In the genomic region with DNA sequence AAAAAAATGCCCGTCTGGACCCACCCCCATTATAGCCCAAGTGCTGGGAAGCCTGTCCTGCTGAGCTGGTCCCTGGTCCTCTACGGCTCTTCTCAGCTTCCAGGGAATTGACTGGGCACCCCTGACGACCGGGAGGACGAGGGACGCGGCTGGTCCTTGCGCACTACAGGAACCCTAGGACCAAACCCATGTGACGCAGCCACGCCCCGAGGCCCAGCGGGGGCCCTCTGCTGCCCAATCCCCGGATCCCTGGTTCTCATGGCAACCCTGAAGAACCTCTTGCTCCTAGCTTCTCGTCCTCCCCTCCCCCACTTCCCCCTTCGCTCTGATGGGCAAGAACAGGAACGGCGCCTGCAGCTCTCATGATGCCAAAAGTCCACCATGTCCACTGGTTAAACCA, we compare ENCODE assay signal across 9 mouse cellular contexts. TPM values are rescaled to one million over a fixed set of nuclear protein-coding genes. Genes with fewer than 3 reads are reported as not detected.
A peak's percentile ranks its signal among the peaks of the same experiment; 100 is the strongest.
DNase-seq lines count a peak whose midpoint lies in the region; ATAC-seq and TF ChIP-seq lines count a peak whose summit lies in the region.
"Had no signal": no experiment of that assay in that cellular context is flagged by ENCODE, and none has a peak within 500 bp of the region (broad histone marks: within the 10 kb centered on the region; RNA-seq: fewer than 3 reads in every experiment).

No protein-coding gene starts in this region.

- no peak for DNase-seq in gastrocnemius, adult 2 months
- no peak for DNase-seq in gastrocnemius, postnatal 10 days
- DNase-seq in left cerebral cortex, adult 2 months (ENCODE audit: extremely low spot score in 1 of 2, low spot score in 2 of 2), result peak; percentile 45 to 58
- no peak for DNase-seq in urinary bladder, postnatal 25 days (ENCODE audit: low spot score)
- no peak for DNase-seq in thymus, postnatal 14 days

- peak overlapping the region; percentile 47; the same call in 1 of the 2 replicates for H3K9ac ChIP-seq in neural tube, embryonic 15.5 days (replicated peaks)

- 68% methylated on average over 17 of the region's 17 CpGs for WGBS in neural tube, embryonic 15.5 days

- H3K27me3 ChIP-seq in neural tube, embryonic 15.5 days (replicated peaks), result peaks cover 61% of the 10 kb centered on the region

- no peaks in the 10 kb centered on the region for H3K36me3 ChIP-seq in neural tube, embryonic 15.5 days

- no peak overlapping the region for H3K27ac ChIP-seq in gastrocnemius, adult 2 months
- H3K27ac ChIP-seq in left cerebral cortex, adult 2 months, result peak overlapping the region; percentile 84
- peak overlapping the region; percentile 88 for H3K27ac ChIP-seq in neural tube, embryonic 15.5 days (replicated peaks)

- H3K4me2 ChIP-seq in neural tube, embryonic 15.5 days, result peak overlapping the region; percentile 61

- peak; percentile 57 for ATAC-seq in cerebellum, adult (ENCODE audit: insufficient number of reproducible peaks, low FRiP score, low TSS enrichment)
- peak; percentile 66 for ATAC-seq in frontal cortex, adult (ENCODE audit: low TSS enrichment)
- peak; percentile 60 for ATAC-seq in neural tube, embryonic 15.5 days (ENCODE audit: low FRiP score)

- TF ChIP-seq CTCF in gastrocnemius, adult 2 months (IDR thresholded peaks at IDR 0.05), result no peak
- no peak for TF ChIP-seq CTCF in left cerebral cortex, adult 2 months (IDR thresholded peaks at IDR 0.05)

- peaks cover 16% of the 10 kb centered on the region for H3K9me3 ChIP-seq in neural tube, embryonic 15.5 days (replicated peaks)

- no peaks in the 10 kb centered on the region for H3K4me1 ChIP-seq in neural tube, embryonic 15.5 days

- intact Hi-C loops in gastrocnemius, adult 2 months (cut with DNase I), result no loop called here
- intact Hi-C loops in left cerebral cortex, adult 2 months (cut with DNase I), result loop anchor here (5.0 kb wide), 3 partner anchors 211 to 516 kb away; no protein-coding TSS in a partner anchor

- peak overlapping the region; percentile 56 for H3K4me3 ChIP-seq in gastrocnemius, adult 2 months
- peak overlapping the region; percentile 48 for H3K4me3 ChIP-seq in left cerebral cortex, adult 2 months
- peak overlapping the region; percentile 47 for H3K4me3 ChIP-seq in neural tube, embryonic 15.5 days (replicated peaks)
- H3K4me3 ChIP-seq: erythroblast, embryonic 14.5 days had no signal

RNA-seq across cellular contexts. Expression of a gene that starts 11.8 kb away (rescaled TPM):
- total RNA-seq in gastrocnemius, adult 2 months (2021), result 10 to 100 TPM; 27.9 to 59.3 TPM
- total RNA-seq in gastrocnemius, postnatal 10 days (2021), result 100 to 1,000 TPM; 410 to 422 TPM
- 10 to 100 TPM; 30.5 to 35.1 TPM for total RNA-seq in left cerebral cortex, adult 2 months (2021)
- polyA plus RNA-seq in neural tube, embryonic 15.5 days (2015; fragmentation: Nextera tagmentation; extraction: Ambion mirVana), result 84.1 and 120 TPM in 2 replicates

Comparison
In these comparisons a context has a peak if more than half of its experiments do, and no peak if none do; other contexts are left out.
1. RNA of a gene that starts 11.8 kb away (total RNA-seq): 410 to 422 TPM in gastrocnemius, postnatal 10 days; 27.9 to 59.3 TPM in gastrocnemius, adult 2 months and 30.5 to 35.1 TPM in left cerebral cortex, adult 2 months; every median in the first group is over 4 times any median in the second.
2. DNase-seq: peak in left cerebral cortex, adult 2 months (2 of 2); none in gastrocnemius, adult 2 months (single experiment), gastrocnemius, postnatal 10 days (single experiment), urinary bladder, postnatal 25 days (single experiment) and thymus, postnatal 14 days (single experiment).
3. Peak in every context shown above with its lines, with median percentiles within 50 percentile points of each other: H3K4me3 ChIP-seq and ATAC-seq.